Mouse (Mus musculus) fat pad, adult 2 months (tissue): Measurements from ENCODE around the gene Zfp513.

Source experiments
- DNase-seq: peaks from one replicate; pipeline ENCODE4 v3.0.0-alpha.2; 2011; ENCODE audit warnings: low read depth, low spot score; ENCODE audit errors: extremely low read depth

Gene Zfp513

GRCm38 (mm10) chr5:31179301-31179765, 22.8 kb downstream of the Zfp513 start:
- DNase-seq, result no peak

GRCm38 (mm10) chr5:31168630-31169029, 33.5 kb downstream of the Zfp513 start:
- no peak for DNase-seq

GRCm38 (mm10) chr5:31164878-31165277, 37.2 kb downstream of the Zfp513 start:
- DNase-seq, result no peak

- no peak for DNase-seq
Measured at GRCm38 (mm10) chr5:31162462-31162861, 39.6 kb downstream of the Zfp513 start.

- peak; percentile 64 for DNase-seq
Measured at GRCm38 (mm10) chr5:31154152-31154553, 48.0 kb downstream of the Zfp513 start, which contains the start of gene Mpv17. Mpv17 (minus strand) TSS chr5:31154251.

GRCm38 (mm10) chr5:31153516-31154151, 48.5 kb downstream of the Zfp513 start:
- no peak for DNase-seq

- no peak for DNase-seq
Measured at GRCm38 (mm10) chr5:31151746-31152145, 50.4 kb downstream of the Zfp513 start.

- no peak for DNase-seq
Measured at GRCm38 (mm10) chr5:31149781-31150180, 52.3 kb downstream of the Zfp513 start.
